Mouse (Mus musculus) frontal cortex, adult 2 months (tissue): ENCODE data around the gene Fancg. TPM values are rescaled to one million over a fixed set of nuclear protein-coding genes. Genes with fewer than 3 reads are reported as not detected.

ENCODE experiments used
- DNase-seq, 2 experiments: peaks; one replicate each; pipeline ENCODE4 v3.0.0; 2022; ENCODE audit warnings: low spot score in 1 of 2; ENCODE audit errors: extremely low spot score in 1 of 2
- polyA plus RNA-seq: library from polyadenylated mRNA; depleted of rRNA; stranded (reverse); fragments of >200 nt; gene quantifications from 2 replicates; pipeline ENCODE4 v1.2.3, GENCODE M21; 2012; rRNA removed

Fancg gene
- polyA plus RNA-seq, 1 experiment, result 23.2 TPM

GRCm38 (mm10) chr4:42952563-42952962, 57.7 kb downstream of the Fancg start:
- no peak for DNase-seq

Other genes starting within 250 kb of the Fancg start
- gene Ccl21a, start 236.5 kb downstream of the Fancg start, polyA plus RNA-seq, result 0.12 and 1.3 TPM in 2 replicates
- 0.11 and 0.18 TPM in 2 replicates for gene Fam205a1, start 156.6 kb downstream of the Fancg start, polyA plus RNA-seq
- gene Gm12394, start 153.7 kb downstream of the Fancg start, polyA plus RNA-seq, result 0.14 TPM in 1 of 2 replicates, not detected in the other
- gene Fam205c, start 136.3 kb downstream of the Fancg start, polyA plus RNA-seq, result 0.22 TPM in 1 of 2 replicates, not detected in the other
- 175 and 199 TPM in 2 replicates for gene Phf24, start 93.8 kb downstream of the Fancg start, polyA plus RNA-seq
- gene Dnajb5, start 60.7 kb downstream of the Fancg start, polyA plus RNA-seq, result 126 and 151 TPM in 2 replicates
- 0.11 and 0.18 TPM in 2 replicates for gene 1700022I11Rik, start 40.9 kb downstream of the Fancg start, polyA plus RNA-seq
- gene Vcp, start 10.0 kb downstream of the Fancg start, polyA plus RNA-seq, result 170 and 193 TPM in 2 replicates
- 20.7 and 23.0 TPM in 2 replicates for gene Pigo, start 15.3 kb upstream of the Fancg start, polyA plus RNA-seq
- 106 and 107 TPM in 2 replicates for gene Stoml2, start 21.2 kb upstream of the Fancg start, polyA plus RNA-seq
- 31.7 and 37.3 TPM in 2 replicates for gene Fam214b, start 35.7 kb upstream of the Fancg start, polyA plus RNA-seq
- 45.8 and 54.2 TPM in 2 replicates for gene Unc13b, start 48.4 kb upstream of the Fancg start, polyA plus RNA-seq